Mouse (Mus musculus): ENCODE measurements around the gene Trem3.

DNA sequence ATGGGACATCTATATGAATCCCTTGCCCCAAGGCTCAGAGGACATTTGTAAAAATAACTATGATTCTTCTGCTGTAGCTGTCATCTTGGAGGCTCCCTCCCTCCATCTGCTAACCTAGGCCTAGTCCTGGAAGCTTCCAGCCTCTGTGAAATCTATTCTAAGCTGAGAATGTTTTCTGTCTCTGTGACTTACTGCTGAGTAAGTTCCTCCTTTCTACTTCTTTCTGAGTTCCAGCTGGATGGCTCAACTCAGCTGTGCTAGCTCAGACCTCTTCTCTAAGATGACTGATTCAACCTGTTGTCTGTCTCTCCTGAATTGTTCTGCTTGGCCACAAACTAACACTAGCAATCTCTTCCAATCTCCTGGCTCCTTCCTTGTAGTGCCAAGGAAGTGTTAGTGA lies 30.8 kb downstream of the Trem3 start:
- no peak for TF ChIP-seq CTCF (IDR thresholded peaks at IDR 0.05; ENCODE audit: low read depth)
- no peak for TF ChIP-seq EP300 (IDR thresholded peaks at IDR 0.05; ENCODE audit: low read depth)

Data from heart, postnatal 0 days (tissue).